Mouse (Mus musculus): ENCODE data around the gene Mob2. TPM values are rescaled to one million over a fixed set of nuclear protein-coding genes. Genes with fewer than 3 reads are reported as not detected.
A peak's percentile ranks its signal among the peaks of the same experiment; 100 is the strongest.

Gene Mob2
- total RNA-seq, 1 experiment from 2014 or later, result 53.6 TPM

DNA sequence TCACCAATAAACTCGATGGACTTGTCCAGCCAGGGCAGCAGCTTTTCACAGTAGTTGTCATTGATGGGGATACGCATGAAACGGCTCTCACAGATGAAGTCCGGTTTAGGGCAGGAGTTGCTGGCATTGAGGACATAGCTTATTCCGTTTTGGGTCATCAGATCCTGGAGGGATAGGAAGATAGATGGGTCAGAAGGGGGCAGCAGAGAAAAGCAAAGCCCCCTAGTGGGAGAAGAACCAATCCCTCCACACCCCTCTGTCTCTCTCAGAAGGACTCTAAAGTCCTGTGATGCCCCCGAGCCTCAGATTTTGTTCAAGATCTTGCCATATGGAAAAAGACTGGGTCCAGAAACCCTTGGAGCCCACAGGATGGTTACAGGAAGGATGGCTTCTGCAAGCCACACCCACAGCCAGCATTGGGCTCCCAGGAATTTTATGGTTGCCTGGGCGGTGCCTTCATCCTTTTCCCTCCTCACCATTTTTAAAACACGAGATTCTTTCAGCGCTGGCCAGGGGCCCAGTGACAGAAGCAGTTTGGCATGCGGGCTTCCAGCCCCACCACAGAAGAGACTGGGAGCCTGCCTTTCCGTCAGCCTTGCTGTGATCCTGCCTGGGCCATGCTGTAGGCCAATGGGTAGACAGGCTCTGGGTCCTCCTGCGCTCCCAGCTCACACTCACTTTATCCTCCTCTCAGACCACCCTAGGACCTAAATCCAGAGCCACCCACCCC is 22.9 kb upstream of the Mob2 start:
- no peak for ATAC-seq (replicated peaks in 1 of 2; ENCODE audit: insufficient read depth in 1 of 2, low FRiP score in 2 of 2, low TSS enrichment in 1 of 2, low read depth in 1 of 2, poor library complexity in 2 of 2, severe bottlenecking in 2 of 2)

DNA sequence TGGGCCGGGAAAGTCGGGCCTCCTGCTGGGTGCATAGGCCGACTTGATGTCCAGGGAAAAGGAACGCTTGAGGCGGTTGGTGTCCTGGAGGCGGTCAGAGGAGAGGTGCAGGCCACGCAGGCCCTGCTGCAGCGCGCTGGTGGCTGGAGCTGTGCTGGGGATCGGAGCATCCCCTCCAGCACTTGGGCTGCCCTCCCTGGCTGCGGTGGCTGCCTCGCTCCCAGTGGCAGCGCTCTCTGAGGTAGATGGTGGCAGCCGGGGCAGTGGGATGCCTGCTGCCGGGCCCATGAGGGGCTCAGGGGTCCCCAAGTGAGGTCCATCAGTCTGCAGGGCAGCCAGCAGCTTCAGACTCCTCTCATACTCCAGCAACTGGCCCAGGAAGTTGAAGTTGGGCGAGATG is 21.7 kb upstream of the Mob2 start:
- ATAC-seq (replicated peaks in 1 of 2; ENCODE audit: insufficient read depth in 1 of 2, low FRiP score in 2 of 2, low TSS enrichment in 1 of 2, low read depth in 1 of 2, poor library complexity in 2 of 2, severe bottlenecking in 2 of 2), result no peak

DNA sequence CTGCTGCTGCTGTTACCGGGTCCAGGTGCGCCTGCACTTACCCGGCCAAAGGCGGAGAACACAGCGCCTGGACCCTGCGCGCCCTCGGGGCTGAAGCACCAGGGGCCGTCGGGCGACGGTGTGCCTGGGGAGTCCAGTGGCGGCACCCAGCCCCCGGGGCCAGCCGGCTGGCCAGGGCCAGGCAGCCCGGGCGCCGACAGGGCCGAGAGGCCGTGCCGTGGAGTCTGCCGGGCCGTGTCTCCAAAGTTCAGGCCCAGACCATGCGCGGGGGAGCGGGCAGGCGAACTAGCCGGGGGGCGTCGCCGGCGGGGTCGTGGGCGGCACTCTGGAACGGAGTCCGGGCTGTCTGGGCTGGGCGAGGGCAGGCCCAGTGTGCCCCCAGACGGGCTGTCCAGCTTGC is 21.3 kb upstream of the Mob2 start:
- no peak for ATAC-seq (replicated peaks in 1 of 2; ENCODE audit: insufficient read depth in 1 of 2, low FRiP score in 2 of 2, low TSS enrichment in 1 of 2, low read depth in 1 of 2, poor library complexity in 2 of 2, severe bottlenecking in 2 of 2)

DNA sequence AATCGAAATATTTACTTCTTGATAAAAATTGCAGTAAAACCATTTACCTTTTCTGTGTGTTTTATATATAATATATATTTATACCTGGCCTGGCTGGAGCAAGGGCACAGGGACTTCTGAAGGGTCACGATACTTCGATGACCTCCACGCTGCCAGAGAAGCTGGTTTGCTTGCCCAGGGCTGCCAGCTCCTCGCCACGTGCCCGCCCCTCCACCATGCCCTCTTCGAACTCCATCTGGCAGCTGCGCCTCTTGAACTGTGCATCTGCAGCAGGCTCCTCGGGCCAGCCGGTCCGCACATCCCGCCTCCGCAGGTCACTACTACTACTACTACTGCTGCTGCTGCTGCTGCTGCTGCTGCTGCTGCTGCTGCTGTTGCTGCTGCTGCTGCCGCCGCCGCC is 20.9 kb upstream of the Mob2 start:
- no peak for ATAC-seq (replicated peaks in 1 of 2; ENCODE audit: insufficient read depth in 1 of 2, low FRiP score in 2 of 2, low TSS enrichment in 1 of 2, low read depth in 1 of 2, poor library complexity in 2 of 2, severe bottlenecking in 2 of 2)

DNA sequence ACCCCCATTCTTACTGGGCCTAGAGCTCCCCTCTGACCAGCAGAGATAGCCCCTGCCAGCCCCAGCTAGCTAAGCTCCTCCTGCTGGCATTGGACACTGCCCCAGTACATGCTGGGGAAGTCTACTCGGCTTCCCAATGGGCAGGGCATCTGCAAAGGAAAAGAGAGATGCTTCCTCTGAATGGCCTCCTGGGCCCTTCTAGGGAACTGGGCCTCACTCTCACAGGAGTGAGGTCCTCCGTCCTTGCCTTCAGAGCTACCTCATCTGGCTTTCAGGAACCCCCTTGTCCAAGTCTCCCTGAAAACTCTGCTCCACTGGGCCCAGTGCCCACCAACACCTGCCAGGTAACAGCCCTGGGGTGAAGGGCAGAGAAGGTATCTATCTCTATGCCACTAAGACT is 20.0 kb upstream of the Mob2 start:
- ATAC-seq (replicated peaks in 1 of 2; ENCODE audit: insufficient read depth in 1 of 2, low FRiP score in 2 of 2, low TSS enrichment in 1 of 2, low read depth in 1 of 2, poor library complexity in 2 of 2, severe bottlenecking in 2 of 2), result no peak

DNA sequence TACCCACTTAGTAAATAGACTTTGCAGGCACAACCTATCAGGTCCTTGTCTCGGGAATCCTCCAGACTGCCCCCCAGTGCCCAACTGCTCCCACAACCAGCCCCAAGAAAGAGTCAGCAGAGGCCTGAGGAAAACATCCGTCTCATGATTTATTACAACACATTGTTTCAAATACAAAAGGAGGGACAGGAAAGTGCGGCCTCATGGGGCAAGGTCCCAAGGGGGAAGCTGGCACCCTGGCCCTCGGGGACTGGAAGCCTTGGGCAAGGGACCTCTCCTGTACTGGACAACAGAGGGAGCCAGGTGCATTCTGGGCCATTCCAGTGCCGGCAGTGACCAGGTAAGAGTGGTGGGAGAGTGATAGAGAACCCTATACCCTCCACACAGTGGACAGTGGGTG is 18.5 kb upstream of the Mob2 start:
- peak in 1 of 2 experiments; percentile 19; a peak in 1 of 4 replicates for ATAC-seq (replicated peaks in 1 of 2; ENCODE audit: insufficient read depth in 1 of 2, low FRiP score in 2 of 2, low TSS enrichment in 1 of 2, low read depth in 1 of 2, poor library complexity in 2 of 2, severe bottlenecking in 2 of 2)

DNA sequence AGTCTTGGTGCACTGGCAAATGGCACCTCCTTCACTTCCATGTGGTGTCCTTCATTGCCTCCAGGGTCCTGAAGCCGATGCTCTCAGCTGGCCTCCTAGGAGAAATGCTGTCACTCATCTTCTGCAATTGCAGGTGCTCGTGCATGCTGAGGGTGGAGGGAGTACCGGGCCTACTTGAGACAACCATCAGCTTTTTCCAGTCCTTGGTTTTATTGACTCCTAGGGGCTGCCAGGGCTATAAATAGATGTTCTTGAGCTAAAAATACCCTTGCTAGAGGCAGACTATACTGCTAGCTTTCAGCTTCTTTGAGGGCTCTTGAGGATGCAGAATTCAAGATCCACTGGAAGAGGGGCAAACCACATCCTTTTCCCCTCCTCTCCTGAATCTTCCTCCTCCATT is 16.3 kb upstream of the Mob2 start:
- ATAC-seq (replicated peaks in 1 of 2; ENCODE audit: insufficient read depth in 1 of 2, low FRiP score in 2 of 2, low TSS enrichment in 1 of 2, low read depth in 1 of 2, poor library complexity in 2 of 2, severe bottlenecking in 2 of 2), result no peak

DNA sequence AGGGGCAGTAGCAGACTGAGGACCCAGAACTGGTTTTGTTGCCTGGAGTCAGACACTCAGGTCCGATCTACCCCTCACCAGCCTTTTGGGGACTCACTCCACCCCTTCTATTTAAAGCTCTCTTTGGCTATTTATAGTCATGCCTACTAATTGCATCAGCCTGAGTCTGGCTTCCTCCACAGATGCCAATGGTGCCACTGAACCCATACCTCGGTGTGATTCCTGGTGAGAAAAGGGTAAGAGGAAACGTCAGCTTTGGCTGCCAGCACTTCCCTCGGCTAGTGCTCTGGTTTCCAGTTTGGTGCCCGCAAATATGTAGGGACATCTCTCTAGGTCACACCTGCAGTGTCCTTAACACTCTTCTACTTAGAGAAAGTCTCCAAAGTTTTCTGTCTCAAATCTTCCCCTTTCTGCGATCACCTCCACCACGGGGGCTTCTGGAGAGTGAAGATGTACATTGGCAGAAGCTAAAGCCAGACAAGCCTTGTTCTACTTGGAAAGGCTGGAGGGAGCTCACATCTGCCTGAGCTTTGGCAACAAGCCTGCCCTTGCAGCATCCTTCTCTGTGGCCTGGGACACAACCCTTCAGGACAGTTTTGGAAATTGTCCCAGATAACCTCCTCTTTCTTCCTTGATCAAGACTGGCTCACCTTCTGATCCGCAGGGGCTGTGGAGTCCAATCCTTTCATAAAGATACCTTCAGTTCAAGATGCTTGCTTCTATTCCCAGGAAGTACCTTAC is 13.5 kb upstream of the Mob2 start:
- ATAC-seq (replicated peaks in 1 of 2; ENCODE audit: insufficient read depth in 1 of 2, low FRiP score in 2 of 2, low TSS enrichment in 1 of 2, low read depth in 1 of 2, poor library complexity in 2 of 2, severe bottlenecking in 2 of 2), result no peak

DNA sequence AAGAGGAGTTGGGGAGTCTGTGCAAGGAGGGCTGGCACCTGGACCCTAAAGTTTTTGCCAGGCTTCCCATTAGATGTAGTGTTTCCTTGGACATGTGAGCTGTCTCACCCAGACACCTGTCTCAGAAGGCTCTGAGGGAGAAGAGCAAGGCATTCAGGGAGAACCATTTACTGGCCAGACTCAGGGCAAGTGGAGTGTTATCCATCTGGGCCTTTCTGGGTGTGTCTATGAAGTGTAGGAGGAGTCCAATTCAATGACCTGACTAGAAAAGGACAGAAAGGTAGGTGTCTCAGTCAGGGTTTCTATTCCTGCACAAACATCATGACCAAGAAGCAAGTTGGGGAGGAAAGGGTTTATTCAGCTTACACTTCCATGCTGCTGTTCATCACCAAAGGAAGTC is 10.9 kb upstream of the Mob2 start:
- no peak for ATAC-seq (replicated peaks in 1 of 2; ENCODE audit: insufficient read depth in 1 of 2, low FRiP score in 2 of 2, low TSS enrichment in 1 of 2, low read depth in 1 of 2, poor library complexity in 2 of 2, severe bottlenecking in 2 of 2)

DNA sequence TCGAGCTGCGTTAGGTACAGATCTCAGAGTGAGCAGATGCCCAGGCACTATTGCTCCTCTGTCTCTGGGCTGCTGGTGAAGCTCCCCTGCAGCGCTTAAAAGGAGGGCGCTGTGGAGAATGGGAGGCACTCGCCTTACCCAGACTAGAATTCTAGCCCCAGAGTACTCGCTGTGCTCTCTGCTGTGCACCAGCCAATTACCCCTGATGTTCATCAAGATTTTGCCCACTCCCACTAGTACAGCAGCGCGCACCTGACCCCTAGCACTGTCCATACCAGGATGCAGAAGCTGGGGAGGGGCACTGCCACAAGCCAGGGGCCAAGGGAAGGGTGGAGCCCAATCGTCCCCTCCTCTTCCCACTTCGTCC is 10.3 kb upstream of the Mob2 start:
- ATAC-seq (replicated peaks in 1 of 2; ENCODE audit: insufficient read depth in 1 of 2, low FRiP score in 2 of 2, low TSS enrichment in 1 of 2, low read depth in 1 of 2, poor library complexity in 2 of 2, severe bottlenecking in 2 of 2), result peak; percentile 30 to 33; a peak in 3 of 4 replicates

DNA sequence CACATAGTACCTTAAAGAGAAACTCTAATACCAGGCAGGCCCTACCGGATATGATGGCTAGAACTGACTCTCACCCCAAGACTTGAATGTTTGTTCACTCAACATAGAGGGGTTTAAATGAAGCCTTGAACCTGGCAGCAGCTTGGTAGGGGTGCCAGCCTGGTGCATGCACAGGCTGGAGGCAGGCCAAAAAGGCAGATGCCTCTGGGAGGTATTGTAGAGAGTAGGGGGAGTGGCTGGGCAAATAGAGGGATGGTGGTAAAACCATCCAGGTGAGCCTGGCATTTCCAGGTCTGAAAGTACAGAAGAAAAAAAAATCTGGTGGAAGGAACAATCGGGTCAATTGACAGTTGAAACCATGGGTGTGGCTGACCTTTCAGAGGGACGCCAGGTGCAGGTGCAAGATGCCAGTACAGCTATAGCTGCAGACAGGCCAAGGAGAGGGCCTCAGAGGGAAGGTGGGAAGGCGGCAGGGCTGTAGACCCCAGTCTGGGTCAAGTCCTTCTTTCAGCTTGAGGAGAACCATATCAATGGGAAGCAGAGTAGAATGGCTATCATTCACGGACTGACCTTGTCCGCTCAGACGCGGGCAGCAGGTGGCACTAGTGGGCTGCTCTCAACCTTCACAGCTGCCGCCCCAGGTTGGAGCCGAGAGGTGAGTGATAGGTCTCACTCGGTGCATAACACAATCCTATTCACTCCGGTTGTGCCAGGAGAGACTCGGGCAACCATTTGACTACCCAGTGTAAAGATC is 9.8 kb upstream of the Mob2 start:
- peak; percentile 87 to 88 for ATAC-seq (replicated peaks in 1 of 2; ENCODE audit: insufficient read depth in 1 of 2, low FRiP score in 2 of 2, low TSS enrichment in 1 of 2, low read depth in 1 of 2, poor library complexity in 2 of 2, severe bottlenecking in 2 of 2)

DNA sequence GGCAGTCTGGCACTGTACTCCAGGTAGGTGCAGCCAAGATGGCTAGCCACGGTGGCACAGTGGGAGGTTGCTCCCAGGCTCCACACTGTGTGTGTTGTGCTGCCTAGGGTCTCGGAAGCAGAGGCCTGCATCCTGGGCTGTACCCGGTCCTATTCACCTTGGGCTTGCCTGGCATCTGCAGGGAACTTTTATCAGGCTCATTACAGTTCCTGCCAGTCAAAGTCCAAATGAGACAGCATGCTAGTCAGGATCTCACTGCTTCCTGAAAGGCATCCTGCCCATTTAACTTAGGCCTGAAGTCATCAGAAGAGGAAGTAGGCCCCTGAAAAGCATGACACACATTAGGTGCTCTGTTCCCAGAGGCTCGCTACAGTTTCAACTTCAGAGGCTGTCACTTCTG is 7.6 kb upstream of the Mob2 start:
- peak; percentile 67 to 77 for ATAC-seq (replicated peaks in 1 of 2; ENCODE audit: insufficient read depth in 1 of 2, low FRiP score in 2 of 2, low TSS enrichment in 1 of 2, low read depth in 1 of 2, poor library complexity in 2 of 2, severe bottlenecking in 2 of 2)

DNA sequence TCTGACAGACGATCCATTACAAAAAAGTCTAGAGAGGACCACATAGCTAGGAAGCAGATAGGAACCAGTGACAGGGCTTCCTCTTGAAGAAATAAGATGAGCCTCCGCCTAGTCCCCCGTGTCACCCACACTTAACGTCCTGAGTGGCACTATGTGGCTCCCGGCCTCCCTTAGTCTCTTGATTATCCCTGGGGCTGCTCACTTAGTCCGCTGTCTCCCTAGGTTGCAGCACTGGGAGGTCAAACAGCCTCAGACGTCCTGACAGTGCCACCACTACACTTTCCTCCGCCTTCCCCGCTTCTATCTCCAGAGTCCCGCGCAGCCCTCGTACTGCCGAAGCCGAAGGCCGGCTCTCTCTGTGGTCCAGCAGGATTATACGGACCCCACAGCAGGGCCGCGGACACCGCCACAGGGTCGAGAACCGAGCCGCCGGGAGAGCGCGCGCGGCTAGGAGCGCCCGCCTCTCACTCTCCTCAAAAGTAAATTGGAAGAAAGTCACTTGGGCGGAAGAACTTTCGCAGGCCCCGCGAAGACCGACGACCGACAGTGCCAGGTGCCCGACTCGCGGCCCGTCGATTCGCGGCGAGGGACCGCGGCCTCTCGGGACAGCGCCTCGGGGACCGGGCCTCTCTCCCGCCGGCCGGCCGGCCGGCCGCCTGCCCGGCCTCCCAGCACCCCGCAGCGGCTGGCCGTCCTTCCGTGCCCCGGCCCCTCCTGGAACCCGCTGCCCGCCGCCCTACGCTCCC is 507 bp downstream of the Mob2 start:
- ATAC-seq (replicated peaks in 1 of 2; ENCODE audit: insufficient read depth in 1 of 2, low FRiP score in 2 of 2, low TSS enrichment in 1 of 2, low read depth in 1 of 2, poor library complexity in 2 of 2, severe bottlenecking in 2 of 2), result no peak

DNA sequence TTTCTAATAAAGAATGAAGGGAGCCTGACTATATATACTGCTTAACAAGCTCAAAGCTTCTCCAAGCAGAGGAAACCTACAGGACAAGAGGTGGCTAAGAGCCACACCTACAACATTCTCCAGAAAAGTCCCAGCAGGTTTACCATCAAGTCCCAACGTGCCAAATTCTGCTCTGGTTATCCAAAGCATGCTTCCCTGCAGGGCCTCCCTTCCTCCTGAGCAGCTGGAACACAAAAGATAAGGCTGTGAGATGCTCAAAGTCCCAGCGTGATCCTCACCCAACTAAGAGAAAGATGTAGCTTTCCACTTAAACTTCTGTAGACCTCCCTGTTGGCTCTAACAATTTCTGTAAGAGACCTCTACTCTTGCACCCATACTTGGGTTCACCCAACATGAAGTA is 1.8 kb downstream of the Mob2 start:
- no peak for ATAC-seq (replicated peaks in 1 of 2; ENCODE audit: insufficient read depth in 1 of 2, low FRiP score in 2 of 2, low TSS enrichment in 1 of 2, low read depth in 1 of 2, poor library complexity in 2 of 2, severe bottlenecking in 2 of 2)

DNA sequence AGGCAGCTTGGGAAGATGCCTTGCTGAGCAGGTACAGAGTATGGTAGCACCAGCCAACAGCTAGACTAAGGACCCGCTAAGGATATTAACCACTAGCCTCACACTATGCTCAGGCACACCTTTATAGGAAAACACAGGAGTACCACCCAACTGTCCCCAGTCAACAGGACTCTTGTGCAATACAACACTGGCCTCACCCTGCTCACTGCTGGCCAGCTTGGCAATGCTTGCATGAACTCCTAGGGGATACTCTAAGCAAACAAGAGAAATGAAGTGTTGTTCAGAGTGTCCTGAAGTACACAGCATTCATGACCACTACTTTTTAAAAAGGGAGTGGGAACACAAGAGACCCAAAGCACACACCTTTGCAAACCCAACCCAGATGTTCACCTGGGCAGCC is 3.7 kb downstream of the Mob2 start:
- ATAC-seq (replicated peaks in 1 of 2; ENCODE audit: insufficient read depth in 1 of 2, low FRiP score in 2 of 2, low TSS enrichment in 1 of 2, low read depth in 1 of 2, poor library complexity in 2 of 2, severe bottlenecking in 2 of 2), result no peak

DNA sequence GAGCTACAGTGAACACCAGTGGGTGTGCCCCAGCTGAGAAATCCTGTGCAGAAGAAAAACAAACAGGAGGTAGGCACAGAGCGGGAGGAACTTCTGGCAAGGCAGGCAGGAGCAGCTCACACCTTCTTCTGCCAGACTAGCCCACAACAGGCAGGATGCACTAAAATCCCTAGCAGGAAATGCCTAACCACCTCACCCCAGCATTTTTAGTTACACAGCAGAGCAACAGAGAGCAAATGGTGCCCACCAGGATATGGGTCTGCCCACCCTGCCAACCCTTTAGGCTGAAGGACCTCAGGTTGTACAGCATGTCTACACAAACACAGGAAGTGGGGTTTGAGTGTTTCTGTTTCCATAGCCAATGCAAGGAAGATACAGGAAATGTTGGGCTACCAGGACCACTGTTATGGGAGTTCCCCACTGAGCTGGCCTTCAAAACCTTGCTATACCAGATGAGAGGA is 4.2 kb downstream of the Mob2 start:
- peak; percentile 76 to 78 for ATAC-seq (replicated peaks in 1 of 2; ENCODE audit: insufficient read depth in 1 of 2, low FRiP score in 2 of 2, low TSS enrichment in 1 of 2, low read depth in 1 of 2, poor library complexity in 2 of 2, severe bottlenecking in 2 of 2)

DNA sequence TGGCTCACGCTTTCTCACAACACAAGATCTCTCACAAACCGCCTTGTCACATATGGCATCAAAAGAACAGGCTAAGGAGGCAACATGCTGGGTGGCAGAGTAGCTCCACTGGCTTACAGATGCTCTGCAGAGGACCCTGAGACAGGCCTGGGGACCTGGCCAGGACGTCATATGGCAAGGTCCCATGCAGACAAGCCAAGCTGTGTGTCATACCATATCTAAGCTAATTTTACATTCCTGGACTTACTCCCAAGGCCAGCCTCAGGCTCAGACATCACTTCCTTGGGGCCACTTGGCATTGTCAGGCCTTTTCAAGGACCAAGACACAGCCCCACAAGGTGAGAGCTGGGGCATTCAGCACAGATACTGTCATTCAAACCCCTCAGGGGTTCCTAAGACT is 5.4 kb downstream of the Mob2 start:
- no peak for ATAC-seq (replicated peaks in 1 of 2; ENCODE audit: insufficient read depth in 1 of 2, low FRiP score in 2 of 2, low TSS enrichment in 1 of 2, low read depth in 1 of 2, poor library complexity in 2 of 2, severe bottlenecking in 2 of 2)

DNA sequence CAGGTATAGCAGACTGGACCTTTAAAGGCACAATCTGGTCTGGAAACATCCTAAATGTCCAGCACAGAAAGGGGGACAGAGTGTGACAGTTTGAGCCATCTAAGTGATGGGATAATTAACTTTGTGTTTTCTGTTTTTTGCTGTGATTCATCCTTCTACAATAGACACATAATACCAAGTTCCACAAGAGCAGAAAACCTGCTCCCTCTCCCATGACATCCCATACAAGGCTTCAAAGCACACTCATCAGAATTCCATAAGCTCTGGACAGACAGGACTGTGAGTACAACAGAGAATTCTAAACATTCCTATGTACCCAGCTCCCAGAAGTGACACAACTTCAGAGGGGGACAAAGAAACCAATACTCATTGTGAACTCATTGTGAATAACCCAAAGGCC is 10.3 kb downstream of the Mob2 start:
- ATAC-seq (replicated peaks in 1 of 2; ENCODE audit: insufficient read depth in 1 of 2, low FRiP score in 2 of 2, low TSS enrichment in 1 of 2, low read depth in 1 of 2, poor library complexity in 2 of 2, severe bottlenecking in 2 of 2), result no peak
